Mouse (Mus musculus) small intestine, adult 2 months (tissue): Measurements from ENCODE around the gene Syce2. TPM values are rescaled to one million over a fixed set of nuclear protein-coding genes. Genes with fewer than 3 reads are reported as not detected.
A peak's percentile ranks its signal among the peaks of the same experiment; 100 is the strongest.

Experiments used
- H3K27ac ChIP-seq: fragments of 200-500 bp; 2 replicates; pipeline ENCODE4 v1.5.1; 2012; ENCODE audit warnings: low read depth, low read length, control low read depth, inconsistent platforms; ENCODE audit not compliant: insufficient read depth
- H3K27me3 ChIP-seq: fragments of 200-500 bp; 2 replicates; pipeline ENCODE4 v1.6.1; 2012; ENCODE audit warnings: mild to moderate bottlenecking, moderate library complexity, low read length, inconsistent platforms; ENCODE audit not compliant: control insufficient read depth, insufficient read depth
- H3K36me3 ChIP-seq: fragments of 200-500 bp; 2 replicates; pipeline ENCODE4 v1.6.1; 2012; ENCODE audit warnings: mild to moderate bottlenecking, low read length, control low read depth, inconsistent platforms; ENCODE audit not compliant: control insufficient read depth, insufficient read depth
- H3K4me1 ChIP-seq: fragments of 200-500 bp; 2 replicates; pipeline ENCODE4 v1.6.1; 2012; ENCODE audit warnings: low read length, inconsistent platforms, mixed read lengths; ENCODE audit not compliant: control insufficient read depth, insufficient read depth, insufficient read length
- H3K4me3 ChIP-seq: fragments of 200-500 bp; 2 replicates; pipeline ENCODE4 v1.5.1; 2012; ENCODE audit warnings: low read depth, mild to moderate bottlenecking, control low read depth, inconsistent platforms, low read length, moderate library complexity
- CTCF ChIP-seq: fragments of 200-500 bp; IDR thresholded peaks from 2 replicates; pipeline ENCODE4 v1.5.1; 2012; ENCODE audit warnings: low read depth, mild to moderate bottlenecking, control low read depth, inconsistent platforms, low read length, moderate library complexity, mixed read lengths; ENCODE audit not compliant: insufficient replicate concordance, insufficient read length; ENCODE audit errors: extremely low read depth
- POLR2A ChIP-seq: fragments of 200-500 bp; IDR thresholded peaks from 2 replicates; pipeline ENCODE4 v1.6.1; 2012; ENCODE audit warnings: low read depth, mild to moderate bottlenecking, control low read depth, inconsistent platforms, low read length, moderate library complexity
- WGBS: fragments of 180-500 bp; shearing (Covaris S2); methylation state at CpG from one replicate; pipeline ENCODE4 v1.1.7; 2018; 5-methylcytosine and 5-hydroxymethylcytosine counted together
- polyA plus RNA-seq: library from polyadenylated mRNA; depleted of rRNA; stranded (reverse); fragments of >200 nt; gene quantifications from 2 replicates; pipeline ENCODE4 v1.2.3, GENCODE M21; 2012

Syce2 gene
- polyA plus RNA-seq, 1 experiment = 2.1 TPM

GRCm38 (mm10) chr8:84928456-84929306 lies 56.8 kb downstream of the Syce2 start:
- WGBS = 5% methylated on average over 52 of the region's 52 CpGs
- H3K4me3 ChIP-seq = no peak overlapping the region

GRCm38 (mm10) chr8:84930582-84930981 lies 58.7 kb downstream of the Syce2 start:
- Histone ChIP-seq H3K27ac (no peak overlapping the region), H3K4me3 (no peak overlapping the region), H3K36me3 (no peaks in the 10 kb centered on the region), H3K4me1 (0 out of 2 replicates have a peak, but pooled peaks cover 3% of the 10 kb centered on the region), H3K27me3 (peaks cover 31% of the 10 kb centered on the region)
- WGBS = 84% methylated on average over 13 of the region's 13 CpGs
- TF ChIP-seq POLR2A = no peak
- no peak for TF ChIP-seq CTCF

More at GRCm38 (mm10) chr8:84928456-84929306, 56.8 kb downstream of the Syce2 start:
- Histone ChIP-seq H3K27me3 (peaks cover 21% of the 10 kb centered on the region), H3K36me3 (no peaks in the 10 kb centered on the region), H3K4me1 (0 out of 2 replicates have a peak, but pooled peaks cover 3% of the 10 kb centered on the region), H3K27ac (no peak overlapping the region)
- no peak for TF ChIP-seq POLR2A
- TF ChIP-seq CTCF = peak; percentile 75; the same call in 1 of the 2 replicates

- peaks cover 5% of the 10 kb centered on the region; the same call in 1 of the 2 replicates for H3K4me1 ChIP-seq
- 71% methylated on average over 16 of the region's 16 CpGs for WGBS
- TF ChIP-seq CTCF (no peak), POLR2A (no peak)
- no peaks in the 10 kb centered on the region for H3K36me3 ChIP-seq
- H3K4me3 ChIP-seq = no peak overlapping the region
- peaks cover 44% of the 10 kb centered on the region for H3K27me3 ChIP-seq
- no peak overlapping the region for H3K27ac ChIP-seq
These were observed 62.1 kb downstream of the Syce2 start for GRCm38 (mm10) chr8:84933767-84934559.

GRCm38 (mm10) chr8:84934860-84935259 lies 62.9 kb downstream of the Syce2 start:
- TF ChIP-seq CTCF (no peak), POLR2A (no peak)
- peaks cover 3% of the 10 kb centered on the region; the same call in 1 of the 2 replicates for H3K4me1 ChIP-seq
- no peaks in the 10 kb centered on the region for H3K36me3 ChIP-seq
- WGBS = 4% methylated on average over 15 of the region's 15 CpGs
- no peak overlapping the region for H3K4me3 ChIP-seq
- peaks cover 35% of the 10 kb centered on the region for H3K27me3 ChIP-seq
- H3K27ac ChIP-seq = no peak overlapping the region

GRCm38 (mm10) chr8:84935489-84935888 lies 63.6 kb downstream of the Syce2 start:
- TF ChIP-seq POLR2A (no peak), CTCF (no peak)
- no peak overlapping the region for H3K4me3 ChIP-seq
- H3K27ac ChIP-seq = no peak overlapping the region
- H3K27me3 ChIP-seq = peaks cover 33% of the 10 kb centered on the region
- 9% methylated on average over 14 of the region's 14 CpGs for WGBS
- H3K4me1 ChIP-seq = peaks cover 3% of the 10 kb centered on the region; the same call in 1 of the 2 replicates
- no peaks in the 10 kb centered on the region for H3K36me3 ChIP-seq

- peak overlapping the region; percentile 52 for H3K4me3 ChIP-seq
- WGBS = 22% methylated on average over 23 of the region's 23 CpGs
- peaks cover 3% of the 10 kb centered on the region; the same call in 1 of the 2 replicates for H3K4me1 ChIP-seq
- H3K36me3 ChIP-seq = no peaks in the 10 kb centered on the region
- no peak overlapping the region for H3K27ac ChIP-seq
- H3K27me3 ChIP-seq = peaks cover 31% of the 10 kb centered on the region
- TF ChIP-seq CTCF (no peak), POLR2A (no peak)
These were observed 64.4 kb downstream of the Syce2 start for GRCm38 (mm10) chr8:84936041-84936961.
